Mouse (Mus musculus): ENCODE measurements at regions not wholly inside any gene's neighbourhood (a gene's known extent, or its start where the extent isn't known, plus 50 kb on each side); places are given as distances from the start of the nearest gene placed in this dataset.

DNA sequence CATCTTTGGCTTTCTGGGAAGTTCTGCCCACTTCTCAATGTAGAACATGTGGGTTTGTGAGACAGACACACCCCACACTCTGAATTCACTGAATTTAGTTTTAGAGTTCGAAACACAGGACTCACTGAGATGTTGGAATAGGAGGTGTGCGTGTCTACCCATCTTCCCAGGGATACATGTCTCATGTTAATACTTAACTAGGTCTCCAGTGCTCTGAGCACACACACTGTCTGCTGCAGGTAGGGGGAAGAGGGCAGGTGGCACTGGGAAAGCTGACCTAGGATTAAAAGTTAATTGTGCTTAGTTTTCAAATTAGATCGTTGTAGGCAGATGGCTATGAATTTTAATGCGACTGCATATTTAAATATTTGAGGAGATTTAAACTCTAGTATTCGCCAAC, 60.0 kb upstream of the Ppm1b start:
- TF ChIP-seq POLR2A (IDR thresholded peaks at IDR 0.05; ENCODE audit: borderline replicate concordance, extremely low read depth, low read depth, low read length) (no peak), CTCF (IDR thresholded peaks at IDR 0.05; ENCODE audit: insufficient read depth, low read length) (no peak)

All from lung, adult 2 months (tissue).